Mouse (Mus musculus) hindbrain, embryonic 10.5 days (tissue): ENCODE data around the gene Palld. TPM values are rescaled to one million over a fixed set of nuclear protein-coding genes. Genes with fewer than 3 reads are reported as not detected.

ENCODE experiments used
- DNase-seq: peaks from one replicate; pipeline ENCODE4 v3.0.0-alpha.2; 2017; ENCODE audit warnings: low spot score
- H3K27ac ChIP-seq: fragments of 300-500 bp; sonication (generic); 2 replicates; pipeline ENCODE4 v1.5.1; 2016; ENCODE audit warnings: mild to moderate bottlenecking, moderate library complexity
- H3K27me3 ChIP-seq: fragments of 300-500 bp; sonication (generic); 2 replicates; pipeline ENCODE4 v1.6.1; 2016; ENCODE audit warnings: mild to moderate bottlenecking; ENCODE audit not compliant: poor library complexity, insufficient read depth, severe bottlenecking
- H3K36me3 ChIP-seq: fragments of 300-500 bp; sonication (generic); 2 replicates; pipeline ENCODE4 v1.6.1; 2016; ENCODE audit warnings: mild to moderate bottlenecking, moderate library complexity
- H3K4me1 ChIP-seq: fragments of 300-500 bp; sonication (generic); replicated peaks from 2 replicates; pipeline ENCODE4 v1.6.1; 2016; ENCODE audit warnings: mild to moderate bottlenecking
- H3K4me3 ChIP-seq: fragments of 300-500 bp; sonication (generic); 2 replicates; pipeline ENCODE4 v1.5.1; 2016; ENCODE audit warnings: mild to moderate bottlenecking, moderate library complexity
- H3K9me3 ChIP-seq: fragments of 300-500 bp; sonication (generic); 2 replicates; pipeline ENCODE4 v1.6.1; 2016; ENCODE audit warnings: mild to moderate bottlenecking, moderate library complexity
- WGBS: fragments of 180-500 bp; shearing (Covaris S2); methylation state at CpG from one replicate; pipeline ENCODE4 v1.1.7; 2016; 5-methylcytosine and 5-hydroxymethylcytosine counted together
- polyA plus RNA-seq: library from polyadenylated mRNA; unstranded; fragments of >200 nt; fragmentation: Nextera tagmentation; extraction: Ambion mirVana; gene quantifications from 2 replicates; pipeline ENCODE4 v1.2.1, GENCODE M21; 2016

The Palld gene
- polyA plus RNA-seq, 1 experiment from 2014 or later = 52.4 TPM

- no peak overlapping the region for H3K27ac ChIP-seq
- peaks cover 55% of the 10 kb centered on the region for H3K36me3 ChIP-seq
- WGBS = 95% methylated on average over 4 of the region's 4 CpGs
- no peaks in the 10 kb centered on the region for H3K9me3 ChIP-seq
- H3K4me3 ChIP-seq = no peak overlapping the region
- no peak for DNase-seq
- H3K4me1 ChIP-seq = no peaks in the 10 kb centered on the region
- no peaks in the 10 kb centered on the region for H3K27me3 ChIP-seq
Measured at GRCm38 (mm10) chr8:61684280-61684939, 218.1 kb downstream of the Palld start.

GRCm38 (mm10) chr8:61682902-61683301, 219.6 kb downstream of the Palld start:
- Histone ChIP-seq H3K4me1 (no peaks in the 10 kb centered on the region), H3K27ac (no peak overlapping the region), H3K36me3 (peaks cover 68% of the 10 kb centered on the region), H3K9me3 (no peaks in the 10 kb centered on the region), H3K4me3 (no peak overlapping the region), H3K27me3 (no peaks in the 10 kb centered on the region)
- no peak for DNase-seq
- WGBS = 87% methylated on average over 2 of the region's 2 CpGs

DNA sequence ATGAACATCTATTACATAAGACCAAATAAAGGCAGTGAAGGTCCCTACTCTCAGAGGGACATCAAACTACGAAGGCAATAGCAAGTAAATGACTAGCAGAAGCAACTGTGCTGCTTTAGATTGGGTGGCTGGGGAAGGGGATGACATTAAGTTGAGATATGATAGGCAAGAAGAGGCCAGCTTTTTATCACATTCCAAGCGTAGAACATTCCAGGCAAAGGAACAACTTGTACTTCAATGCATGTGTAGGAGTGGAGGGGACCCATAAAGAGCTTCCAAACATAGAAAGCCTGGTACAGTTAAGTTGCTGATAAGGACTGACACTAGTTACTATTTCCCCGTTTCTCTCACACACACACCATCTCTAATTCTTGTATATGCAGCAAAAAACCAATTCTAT, 221.3 kb downstream of the Palld start:
- no peaks in the 10 kb centered on the region for H3K27me3 ChIP-seq
- DNase-seq = no peak
- H3K27ac ChIP-seq = no peak overlapping the region
- no peaks in the 10 kb centered on the region for H3K4me1 ChIP-seq
- H3K4me3 ChIP-seq = no peak overlapping the region
- no peaks in the 10 kb centered on the region for H3K9me3 ChIP-seq
- 90% methylated on average over 3 of the region's 3 CpGs for WGBS
- peaks cover 74% of the 10 kb centered on the region for H3K36me3 ChIP-seq

DNA sequence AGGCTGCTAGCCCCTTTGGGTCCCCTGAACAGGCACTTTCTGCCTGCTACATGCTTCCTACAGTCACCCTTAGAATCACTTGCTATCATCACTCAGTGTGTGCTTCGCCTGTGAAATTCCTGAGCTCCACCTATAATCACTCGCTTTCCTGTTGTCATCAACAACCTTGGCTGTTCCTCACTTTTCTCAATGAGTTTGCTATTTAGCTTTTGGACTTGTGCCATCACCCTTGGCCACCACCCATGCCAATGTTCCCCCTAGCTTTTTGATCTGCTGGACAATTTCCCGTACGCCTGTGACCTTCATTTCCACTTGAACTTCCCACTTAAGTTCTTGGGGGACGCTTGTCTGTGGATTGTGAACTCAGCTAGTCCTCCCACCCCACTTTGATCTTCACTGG, 225.3 kb downstream of the Palld start:
- no peak overlapping the region for H3K4me3 ChIP-seq
- WGBS = 97% methylated on average over 5 of the region's 5 CpGs
- H3K27me3 ChIP-seq = no peaks in the 10 kb centered on the region
- peaks cover 54% of the 10 kb centered on the region for H3K36me3 ChIP-seq
- peaks cover 7% of the 10 kb centered on the region for H3K4me1 ChIP-seq
- DNase-seq = no peak
- no peaks in the 10 kb centered on the region for H3K9me3 ChIP-seq
- no peak overlapping the region for H3K27ac ChIP-seq

- peaks cover 12% of the 10 kb centered on the region for H3K36me3 ChIP-seq
- DNase-seq = no peak
- H3K27me3 ChIP-seq = no peaks in the 10 kb centered on the region
- H3K4me1 ChIP-seq = peaks cover 47% of the 10 kb centered on the region
- no peaks in the 10 kb centered on the region for H3K9me3 ChIP-seq
- peak overlapping the region; percentile 67; the same call in 1 of the 2 replicates for H3K27ac ChIP-seq
- no peak overlapping the region for H3K4me3 ChIP-seq
Measured at GRCm38 (mm10) chr8:61671151-61671550, 231.3 kb downstream of the Palld start.

- H3K27ac ChIP-seq = no peak overlapping the region
Measured at GRCm38 (mm10) chr8:61670376-61670775, 232.1 kb downstream of the Palld start.

GRCm38 (mm10) chr8:61666919-61667318, 235.6 kb downstream of the Palld start:
- no peaks in the 10 kb centered on the region for H3K9me3 ChIP-seq
- H3K27me3 ChIP-seq = no peaks in the 10 kb centered on the region
- H3K27ac ChIP-seq = peak overlapping the region; percentile 40; the same call in 1 of the 2 replicates
- WGBS = 18% methylated on average over 6 of the region's 6 CpGs
- H3K4me3 ChIP-seq = no peak overlapping the region
- no peaks in the 10 kb centered on the region for H3K36me3 ChIP-seq
- H3K4me1 ChIP-seq = peaks cover 56% of the 10 kb centered on the region
- peak; percentile 38 for DNase-seq

More at GRCm38 (mm10) chr8:61670376-61670775, 232.1 kb downstream of the Palld start:
- DNase-seq = no peak
- WGBS = 56% methylated on average over 4 of the region's 4 CpGs
- peaks cover 55% of the 10 kb centered on the region for H3K4me1 ChIP-seq
- H3K36me3 ChIP-seq = peaks cover 8% of the 10 kb centered on the region; the same call in 1 of the 2 replicates
- no peaks in the 10 kb centered on the region for H3K27me3 ChIP-seq
- H3K4me3 ChIP-seq = no peak overlapping the region
- H3K9me3 ChIP-seq = no peaks in the 10 kb centered on the region

- peaks cover 10% of the 10 kb centered on the region; the same call in 1 of the 2 replicates for H3K36me3 ChIP-seq
- 53% methylated on average over 8 of the region's 8 CpGs for WGBS
- no peak overlapping the region for H3K27ac ChIP-seq
- H3K4me1 ChIP-seq = peaks cover 37% of the 10 kb centered on the region
- H3K9me3 ChIP-seq = no peaks in the 10 kb centered on the region
- peak; percentile 17 for DNase-seq
- H3K4me3 ChIP-seq = no peak overlapping the region
- no peaks in the 10 kb centered on the region for H3K27me3 ChIP-seq
Measured at GRCm38 (mm10) chr8:61665021-61665420, 237.5 kb downstream of the Palld start.

DNA sequence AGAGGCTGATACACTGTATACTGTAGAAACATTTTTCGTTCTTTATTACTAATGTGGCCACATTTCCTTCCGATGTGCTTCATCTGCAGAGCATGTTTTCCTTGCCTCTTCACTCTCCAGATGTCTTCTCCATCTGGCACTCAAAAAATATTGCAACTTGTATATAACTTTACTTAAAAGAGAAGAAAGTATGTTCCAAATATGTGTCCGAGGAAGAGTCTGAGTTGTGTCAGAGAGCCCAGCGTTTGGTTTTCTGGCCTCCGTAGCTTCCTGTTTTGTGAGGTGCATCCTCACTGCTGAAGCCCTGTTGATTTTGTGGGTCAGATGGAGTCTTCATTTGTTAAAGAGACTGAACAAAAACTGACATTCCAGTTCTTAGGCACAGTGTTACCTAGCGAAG, 238.3 kb downstream of the Palld start:
- Histone ChIP-seq H3K4me1 (peaks cover 36% of the 10 kb centered on the region), H3K36me3 (peaks cover 10% of the 10 kb centered on the region; the same call in 1 of the 2 replicates), H3K9me3 (no peaks in the 10 kb centered on the region), H3K27me3 (no peaks in the 10 kb centered on the region), H3K4me3 (no peak overlapping the region), H3K27ac (no peak overlapping the region)
- DNase-seq = no peak
- WGBS = 90% methylated on average over 6 of the region's 6 CpGs

DNA sequence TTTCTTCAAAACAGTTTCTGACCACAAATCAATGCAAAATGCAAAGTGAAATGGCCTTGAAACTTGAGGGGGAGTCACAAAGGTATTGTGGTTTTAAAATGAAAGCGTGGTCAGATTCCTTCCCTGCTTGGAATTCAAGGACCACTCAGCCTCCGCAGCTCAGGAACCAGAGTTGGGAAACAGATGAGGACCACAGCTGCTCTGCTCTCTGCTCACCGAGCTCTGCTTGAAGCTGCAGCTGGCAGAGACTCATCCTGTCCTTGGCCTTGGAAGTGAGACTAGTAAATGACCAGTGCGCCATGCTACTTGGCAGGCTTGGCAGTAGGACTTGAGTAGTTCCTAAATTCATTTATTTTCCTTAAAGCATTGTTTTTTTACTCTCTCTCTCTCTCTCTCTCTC, 239.7 kb downstream of the Palld start:
- Histone ChIP-seq H3K27ac (no peak overlapping the region), H3K36me3 (peaks cover 10% of the 10 kb centered on the region; the same call in 1 of the 2 replicates), H3K27me3 (no peaks in the 10 kb centered on the region), H3K9me3 (no peaks in the 10 kb centered on the region), H3K4me3 (no peak overlapping the region), H3K4me1 (peaks cover 36% of the 10 kb centered on the region)
- WGBS = 89% methylated on average over 4 of the region's 4 CpGs
- no peak for DNase-seq

- H3K4me1 ChIP-seq = peaks cover 24% of the 10 kb centered on the region
- peaks cover 10% of the 10 kb centered on the region; the same call in 1 of the 2 replicates for H3K36me3 ChIP-seq
- 91% methylated on average over 5 of the region's 5 CpGs for whole genome bisulfite sequencing
- H3K27me3 ChIP-seq = no peaks in the 10 kb centered on the region
- no peak overlapping the region for H3K27ac ChIP-seq
- H3K9me3 ChIP-seq = no peaks in the 10 kb centered on the region
- no peak overlapping the region for H3K4me3 ChIP-seq
- DNase-seq = no peak
Measured at GRCm38 (mm10) chr8:61661611-61662010, 240.9 kb downstream of the Palld start.

DNA sequence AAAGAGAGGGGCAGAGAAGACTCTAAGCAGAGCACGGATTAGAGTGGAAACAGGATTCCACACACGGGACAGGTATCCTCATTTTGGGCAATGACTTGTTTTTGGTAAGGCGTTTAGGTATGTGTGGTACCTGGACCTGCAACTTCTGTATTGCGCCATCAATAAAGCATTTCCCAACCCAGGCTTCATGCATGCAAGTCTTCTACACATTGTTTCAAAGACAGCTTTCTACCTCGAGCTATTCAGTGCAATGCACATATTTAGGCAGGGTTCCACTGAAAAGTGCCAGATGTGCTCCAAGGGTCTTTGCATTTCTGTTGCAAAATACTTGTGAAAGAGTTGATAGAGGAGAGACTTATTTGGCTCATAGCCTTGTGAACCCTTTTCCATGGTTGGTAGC, 241.5 kb downstream of the Palld start:
- H3K27me3 ChIP-seq = no peaks in the 10 kb centered on the region
- 90% methylated on average over 5 of the region's 5 CpGs for WGBS
- no peak overlapping the region for H3K27ac ChIP-seq
- DNase-seq = no peak
- H3K9me3 ChIP-seq = no peaks in the 10 kb centered on the region
- H3K4me3 ChIP-seq = no peak overlapping the region
- H3K36me3 ChIP-seq = peaks cover 10% of the 10 kb centered on the region; the same call in 1 of the 2 replicates
- H3K4me1 ChIP-seq = peaks cover 17% of the 10 kb centered on the region; the same call in 1 of the 2 replicates

GRCm38 (mm10) chr8:61651955-61652354, 250.5 kb downstream of the Palld start:
- Histone ChIP-seq H3K4me1 (0 out of 2 replicates have a peak, but pooled peaks cover 3% of the 10 kb centered on the region), H3K27ac (no peak overlapping the region), H3K27me3 (no peaks in the 10 kb centered on the region), H3K36me3 (no peaks in the 10 kb centered on the region), H3K4me3 (no peak overlapping the region), H3K9me3 (no peaks in the 10 kb centered on the region)
- DNase-seq = no peak
- 88% methylated on average over 6 of the region's 6 CpGs for WGBS
